Comparison of ENCODE assay signal across 10 mouse cellular contexts in genomic region chr3:96595661-96596060, GRCm38 (mm10). TPM values are rescaled to one million over a fixed set of nuclear protein-coding genes. Genes with fewer than 3 reads are reported as not detected.
DNase-seq lines count a peak whose midpoint lies in the region; ATAC-seq and TF ChIP-seq lines count a peak whose summit lies in the region.
"Had no signal": no experiment of that assay in that cellular context is flagged by ENCODE, and none has a peak within 500 bp of the region (broad histone marks: within the 10 kb centered on the region; RNA-seq: fewer than 3 reads in every experiment).

No protein-coding gene starts in this region.

- no peak for DNase-seq in heart, postnatal 36 days
- peak; percentile 42 for DNase-seq in brain, embryonic 14.5 days (ENCODE audit: low read depth)
- DNase-seq in ovary, adult 18-20 months (ENCODE audit: low spot score), result no peak
- no peak for DNase-seq in lung, postnatal 25 days (ENCODE audit: low spot score)
- no peak for DNase-seq in thymus, postnatal 10 days (ENCODE audit: low spot score in 2 of 2)

- 26% methylated on average over 6 of the region's 6 CpGs for WGBS in heart, embryonic 14.5 days
- WGBS in forebrain, embryonic 16.5 days, result 23% methylated on average over 6 of the region's 6 CpGs
- WGBS in midbrain, embryonic 13.5 days, result 15% methylated on average over 6 of the region's 6 CpGs

- no peaks in the 10 kb centered on the region for H3K9me3 ChIP-seq in heart, embryonic 14.5 days (ENCODE audit: control insufficient read depth, low read length)
- no peaks in the 10 kb centered on the region for H3K9me3 ChIP-seq in forebrain, embryonic 16.5 days (ENCODE audit: control insufficient read depth, low read length)
- no peaks in the 10 kb centered on the region for H3K9me3 ChIP-seq in midbrain, embryonic 13.5 days

- H3K27me3 ChIP-seq in heart, embryonic 14.5 days (ENCODE audit: control insufficient read depth, insufficient read depth, low read length), result no peaks in the 10 kb centered on the region
- no peaks in the 10 kb centered on the region for H3K27me3 ChIP-seq in forebrain, embryonic 16.5 days (replicated peaks; ENCODE audit: control insufficient read depth, insufficient read depth, low read length)
- peaks cover 14% of the 10 kb centered on the region; the same call in 1 of the 2 replicates for H3K27me3 ChIP-seq in midbrain, embryonic 13.5 days

- H3K4me2 ChIP-seq in heart, embryonic 14.5 days (ENCODE audit: low read length), result peak overlapping the region; percentile 96
- H3K4me2 ChIP-seq in forebrain, embryonic 16.5 days (ENCODE audit: low read length), result peak overlapping the region; percentile 99
- H3K4me2 ChIP-seq in midbrain, embryonic 13.5 days (replicated peaks), result peak overlapping the region; percentile 85

- no peak for TF ChIP-seq CTCF in brain, embryonic 14.5 days (IDR thresholded peaks at IDR 0.05; ENCODE audit: borderline replicate concordance, extremely low read depth, insufficient read depth, insufficient read length)

- intact Hi-C loops in heart, postnatal 36 days (cut with DNase I), result no loop called here

- no peaks in the 10 kb centered on the region for H3K36me3 ChIP-seq in heart, embryonic 14.5 days (ENCODE audit: control insufficient read depth, insufficient read depth, low read length)
- no peaks in the 10 kb centered on the region for H3K36me3 ChIP-seq in forebrain, embryonic 16.5 days (ENCODE audit: control insufficient read depth, insufficient read depth)
- no peaks in the 10 kb centered on the region for H3K36me3 ChIP-seq in midbrain, embryonic 13.5 days

- H3K4me3 ChIP-seq in heart, embryonic 14.5 days (ENCODE audit: control insufficient read depth in 1 of 2, insufficient read depth in 1 of 2, low read depth in 1 of 2, low read length in 2 of 2), result peak overlapping the region; percentile 49 to 51; a peak in 3 of 4 replicates
- peak overlapping the region; percentile 52 for H3K4me3 ChIP-seq in forebrain, embryonic 16.5 days (replicated peaks; ENCODE audit: low read length)
- H3K4me3 ChIP-seq in midbrain, embryonic 13.5 days (replicated peaks), result peak overlapping the region; percentile 51

- peaks cover 8 to 45% of the 10 kb centered on the region in 2 experiments; a peak in 3 of 4 replicates for H3K4me1 ChIP-seq in heart, embryonic 14.5 days (ENCODE audit: control insufficient read depth in 2 of 2, insufficient read depth in 2 of 2, low read length in 2 of 2)
- H3K4me1 ChIP-seq in forebrain, embryonic 16.5 days (replicated peaks; ENCODE audit: control insufficient read depth, insufficient read depth, low read length), result peaks cover 55% of the 10 kb centered on the region
- H3K4me1 ChIP-seq in midbrain, embryonic 13.5 days (replicated peaks), result peaks cover 67% of the 10 kb centered on the region

- peak overlapping the region; percentile 88 for H3K9ac ChIP-seq in heart, embryonic 14.5 days (ENCODE audit: low read length)
- H3K9ac ChIP-seq in forebrain, embryonic 16.5 days (replicated peaks; ENCODE audit: low read depth, low read length), result peak overlapping the region; percentile 75
- no peak overlapping the region for H3K9ac ChIP-seq in midbrain, embryonic 13.5 days (replicated peaks)

- TF ChIP-seq POLR2A in brain, embryonic 14.5 days (IDR thresholded peaks at IDR 0.05; ENCODE audit: borderline replicate concordance, extremely low read depth, insufficient read depth, insufficient read length, poor library complexity, severe bottlenecking), result no peak

- peak overlapping the region; percentile 79 to 82; a peak in 2 of 4 replicates for H3K27ac ChIP-seq in heart, embryonic 14.5 days (replicated peaks in 1 of 2; ENCODE audit: control insufficient read depth in 1 of 2, insufficient read depth in 1 of 2, low read depth in 2 of 2, low read length in 2 of 2)
- peak overlapping the region; percentile 52 for H3K27ac ChIP-seq in forebrain, embryonic 16.5 days (ENCODE audit: low read length)
- no peak overlapping the region for H3K27ac ChIP-seq in midbrain, embryonic 13.5 days

- no peak for ATAC-seq in heart, embryonic 14.5 days (ENCODE audit: insufficient number of reproducible peaks, insufficient read depth, low FRiP score, low read depth)
- ATAC-seq in forebrain, embryonic 16.5 days, result no peak
- no peak for ATAC-seq in midbrain, embryonic 13.5 days

RNA-seq across cellular contexts. Expression of gene Ankrd34a, which starts 0.8 kb away (rescaled TPM):
- 8.4 and 8.5 TPM in 2 replicates for polyA plus RNA-seq in heart, embryonic 14.5 days (2014; fragmentation: Nextera tagmentation; extraction: Ambion mirVana)
- 1 to 10 TPM; 1.3 to 2.2 TPM for total RNA-seq in heart, postnatal 36 days (2021)
- 9.5 and 12.4 TPM in 2 replicates for polyA plus RNA-seq in brain, embryonic 14.5 days (2012; rRNA removed)
- polyA plus RNA-seq in forebrain, embryonic 16.5 days (2015; fragmentation: Nextera tagmentation; extraction: Ambion mirVana), result 16.2 and 21.9 TPM in 2 replicates
- 5.3 and 6.5 TPM in 2 replicates for polyA plus RNA-seq in midbrain, embryonic 13.5 days (2015; fragmentation: Nextera tagmentation; extraction: Ambion mirVana)
- total RNA-seq: hematopoietic stem cell, adult 5-6 weeks had no signal

RNA-seq across cellular contexts. Expression of gene Polr3gl, which starts 1.7 kb away (rescaled TPM):
- 25.5 and 28.7 TPM in 2 replicates for polyA plus RNA-seq in heart, embryonic 14.5 days (2014; fragmentation: Nextera tagmentation; extraction: Ambion mirVana)
- total RNA-seq in heart, postnatal 36 days (2021), result 10 to 100 TPM; 30.3 to 33.0 TPM
- polyA plus RNA-seq in brain, embryonic 14.5 days (2012; rRNA removed), result 30.1 and 39.1 TPM in 2 replicates
- polyA plus RNA-seq in forebrain, embryonic 16.5 days (2015; fragmentation: Nextera tagmentation; extraction: Ambion mirVana), result 38.7 and 43.1 TPM in 2 replicates
- 41.1 and 42.0 TPM in 2 replicates for polyA plus RNA-seq in midbrain, embryonic 13.5 days (2015; fragmentation: Nextera tagmentation; extraction: Ambion mirVana)

RNA-seq across cellular contexts. Expression of gene Lix1l, which starts 5.3 kb away (rescaled TPM):
- 5.6 and 6.7 TPM in 2 replicates for polyA plus RNA-seq in heart, embryonic 14.5 days (2014; fragmentation: Nextera tagmentation; extraction: Ambion mirVana)
- total RNA-seq in heart, postnatal 36 days (2021), result 10 to 100 TPM; 27.6 to 32.1 TPM
- 86.8 and 88.9 TPM in 2 replicates for polyA plus RNA-seq in brain, embryonic 14.5 days (2012; rRNA removed)
- 6.3 and 7.5 TPM in 2 replicates for polyA plus RNA-seq in forebrain, embryonic 16.5 days (2015; fragmentation: Nextera tagmentation; extraction: Ambion mirVana)
- 5.7 and 6.2 TPM in 2 replicates for polyA plus RNA-seq in midbrain, embryonic 13.5 days (2015; fragmentation: Nextera tagmentation; extraction: Ambion mirVana)

RNA-seq across cellular contexts. Expression of gene Gm16253, which starts 18.9 kb away (rescaled TPM):
- polyA plus RNA-seq in heart, embryonic 14.5 days (2014; fragmentation: Nextera tagmentation; extraction: Ambion mirVana), result 0.68 and 0.81 TPM in 2 replicates
- total RNA-seq in heart, postnatal 36 days (2021), result 1 to 10 TPM in 1 of 2 experiments, under 1 TPM in 1; 0.89 to 2.8 TPM
- polyA plus RNA-seq in brain, embryonic 14.5 days (2012; rRNA removed), result not detected in 2 replicates
- 1.6 and 1.8 TPM in 2 replicates for polyA plus RNA-seq in forebrain, embryonic 16.5 days (2015; fragmentation: Nextera tagmentation; extraction: Ambion mirVana)
- 0.81 and 1.7 TPM in 2 replicates for polyA plus RNA-seq in midbrain, embryonic 13.5 days (2015; fragmentation: Nextera tagmentation; extraction: Ambion mirVana)
- total RNA-seq: hematopoietic stem cell, adult 5-6 weeks; MEL had no signal

RNA-seq across cellular contexts. Expression of gene Rbm8a, which starts 34.1 kb away (rescaled TPM):
- polyA plus RNA-seq in heart, embryonic 14.5 days (2014; fragmentation: Nextera tagmentation; extraction: Ambion mirVana), result 90.0 and 91.7 TPM in 2 replicates
- total RNA-seq in heart, postnatal 36 days (2021), result 10 to 100 TPM; 30.9 to 40.9 TPM
- 42.9 and 57.2 TPM in 2 replicates for polyA plus RNA-seq in brain, embryonic 14.5 days (2012; rRNA removed)
- 123 and 132 TPM in 2 replicates for polyA plus RNA-seq in forebrain, embryonic 16.5 days (2015; fragmentation: Nextera tagmentation; extraction: Ambion mirVana)
- 147 TPM in 2 replicates for polyA plus RNA-seq in midbrain, embryonic 13.5 days (2015; fragmentation: Nextera tagmentation; extraction: Ambion mirVana)

Comparison
In these comparisons a context has a peak if more than half of its experiments do, and no peak if none do; other contexts are left out.
1. RNA of gene Lix1l, which starts 5.3 kb away (polyA plus RNA-seq): 86.8 to 88.9 TPM in brain, embryonic 14.5 days; 6.3 to 7.5 TPM in forebrain, embryonic 16.5 days, 5.6 to 6.7 TPM in heart, embryonic 14.5 days and 5.7 to 6.2 TPM in midbrain, embryonic 13.5 days; every median in the first group is over 10 times any median in the second.
2. Peak in every context shown above with its lines, with median percentiles within 50 percentile points of each other: H3K4me2 ChIP-seq and H3K4me3 ChIP-seq.